Mouse (Mus musculus) hindbrain, embryonic 15.5 days (tissue): Measurements from ENCODE around the gene Tnfrsf13c. TPM values are rescaled to one million over a fixed set of nuclear protein-coding genes. Genes with fewer than 3 reads are reported as not detected.

Experiments
- ATAC-seq: fragments of 200-750 bp; cut with Nextera tagmentation; 2 replicates; pipeline ENCODE4 v1.8.0; 2017; ENCODE audit warnings: low read depth, moderate number of reproducible peaks, moderate TSS enrichment; ENCODE audit not compliant: low FRiP score
- H3K27ac ChIP-seq: fragments of 300-500 bp; sonication (generic); replicated peaks from 2 replicates; pipeline ENCODE4 v1.5.1; 2015; ENCODE audit warnings: mild to moderate bottlenecking, inconsistent platforms
- H3K27me3 ChIP-seq: fragments of 300-500 bp; sonication (generic); 2 replicates; pipeline ENCODE4 v1.6.1; 2015; ENCODE audit warnings: control low read depth, inconsistent platforms
- H3K36me3 ChIP-seq: fragments of 300-500 bp; sonication (generic); 2 replicates; pipeline ENCODE4 v1.6.1; 2015; ENCODE audit warnings: control low read depth, inconsistent platforms
- H3K4me1 ChIP-seq: fragments of 300-500 bp; sonication (generic); replicated peaks from 2 replicates; pipeline ENCODE4 v1.6.1; 2015; ENCODE audit warnings: control low read depth, inconsistent platforms
- H3K4me2 ChIP-seq: fragments of 300-500 bp; sonication (generic); 2 replicates; pipeline ENCODE4 v1.6.1; 2015; ENCODE audit warnings: moderate library complexity, mild to moderate bottlenecking, inconsistent platforms
- H3K4me3 ChIP-seq: fragments of 300-500 bp; sonication (generic); 2 replicates; pipeline ENCODE4 v1.5.1; 2015; ENCODE audit warnings: mild to moderate bottlenecking, inconsistent platforms
- H3K9ac ChIP-seq: fragments of 300-500 bp; sonication (generic); 2 replicates; pipeline ENCODE4 v1.6.1; 2015; ENCODE audit warnings: inconsistent platforms
- H3K9me3 ChIP-seq: fragments of 300-500 bp; sonication (generic); 2 replicates; pipeline ENCODE4 v1.6.1; 2016; ENCODE audit warnings: control low read depth, inconsistent platforms
- WGBS: fragments of 180-500 bp; shearing (Covaris S2); methylation state at CpG from one replicate; pipeline ENCODE4 v1.1.7; 2015; 5-methylcytosine and 5-hydroxymethylcytosine counted together
- polyA plus RNA-seq: library from polyadenylated mRNA; unstranded; fragments of >200 nt; fragmentation: Nextera tagmentation; extraction: Ambion mirVana; gene quantifications from 2 replicates; pipeline ENCODE4 v1.2.1, GENCODE M21; 2015

The Tnfrsf13c gene
- polyA plus RNA-seq, 1 experiment from 2014 or later: 0.69 TPM

DNA sequence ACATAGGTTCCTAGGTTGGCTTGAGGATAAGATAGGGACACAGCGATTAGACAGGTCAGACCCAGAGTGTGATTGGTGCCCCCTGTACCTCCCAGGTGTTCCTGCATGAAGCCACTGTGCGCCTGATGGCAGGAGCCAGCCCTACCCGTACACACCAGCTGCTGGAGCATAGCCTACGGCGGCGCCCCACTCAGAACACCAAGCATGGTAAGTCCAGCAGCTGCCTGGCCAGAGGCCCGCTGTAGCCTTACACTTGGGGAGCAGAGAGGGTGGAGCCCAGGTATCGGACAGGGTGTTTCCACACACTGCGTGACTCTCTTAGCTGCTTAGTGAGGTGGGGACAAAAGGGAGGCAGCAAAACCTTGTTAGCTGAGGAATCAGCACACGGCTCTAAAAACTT lies 21.1 kb downstream of the Tnfrsf13c start:
- Histone ChIP-seq H3K4me3 (no peak overlapping the region), H3K36me3 (peaks cover 67% of the 10 kb centered on the region), H3K9ac (no peak overlapping the region), H3K27me3 (peaks cover 16% of the 10 kb centered on the region), H3K4me1 (peaks cover 25% of the 10 kb centered on the region), H3K4me2 (no peak overlapping the region), H3K9me3 (no peaks in the 10 kb centered on the region), H3K27ac (no peak overlapping the region)
- ATAC-seq: no peak
- 91% methylated on average over 10 of the region's 10 CpGs for WGBS

- no peaks in the 10 kb centered on the region for H3K9me3 ChIP-seq
- H3K4me3 ChIP-seq: no peak overlapping the region
- peaks cover 76% of the 10 kb centered on the region for H3K36me3 ChIP-seq
- peaks cover 12% of the 10 kb centered on the region; the same call in 1 of the 2 replicates for H3K27me3 ChIP-seq
- no peak overlapping the region for H3K27ac ChIP-seq
- H3K4me1 ChIP-seq: peaks cover 16% of the 10 kb centered on the region
- no peak overlapping the region for H3K4me2 ChIP-seq
- WGBS: 91% methylated on average over 6 of the region's 6 CpGs
- H3K9ac ChIP-seq: no peak overlapping the region
- no peak for ATAC-seq
These were observed 22.1 kb downstream of the Tnfrsf13c start for GRCm38 (mm10) chr15:82202086-82202485.

DNA sequence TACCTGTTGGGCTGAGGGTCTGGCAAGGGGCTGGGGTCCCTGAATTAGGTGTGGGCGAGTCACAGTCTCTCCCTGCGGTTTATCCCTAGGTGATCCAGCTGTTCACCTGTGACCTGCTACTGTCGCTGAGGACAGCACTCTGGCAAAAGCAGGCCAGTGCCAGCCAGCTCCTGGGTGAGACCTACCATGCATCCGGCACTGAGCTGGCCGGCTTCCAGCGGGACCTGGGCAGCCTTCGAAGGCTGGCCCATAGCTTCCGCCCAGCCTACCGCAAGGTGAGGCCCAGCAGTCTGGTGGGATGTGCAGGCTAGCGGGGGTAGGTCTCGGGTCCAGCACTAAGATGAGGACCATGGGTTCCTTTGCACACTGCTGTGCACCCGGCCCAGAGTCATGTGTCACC lies 24.6 kb downstream of the Tnfrsf13c start:
- H3K4me2 ChIP-seq: no peak overlapping the region
- H3K27me3 ChIP-seq: no peaks in the 10 kb centered on the region
- H3K4me3 ChIP-seq: no peak overlapping the region
- no peak overlapping the region for H3K9ac ChIP-seq
- 91% methylated on average over 12 of the region's 12 CpGs for WGBS
- no peaks in the 10 kb centered on the region for H3K4me1 ChIP-seq
- peaks cover 92% of the 10 kb centered on the region for H3K36me3 ChIP-seq
- no peaks in the 10 kb centered on the region for H3K9me3 ChIP-seq
- no peak overlapping the region for H3K27ac ChIP-seq
- no peak for ATAC-seq

DNA sequence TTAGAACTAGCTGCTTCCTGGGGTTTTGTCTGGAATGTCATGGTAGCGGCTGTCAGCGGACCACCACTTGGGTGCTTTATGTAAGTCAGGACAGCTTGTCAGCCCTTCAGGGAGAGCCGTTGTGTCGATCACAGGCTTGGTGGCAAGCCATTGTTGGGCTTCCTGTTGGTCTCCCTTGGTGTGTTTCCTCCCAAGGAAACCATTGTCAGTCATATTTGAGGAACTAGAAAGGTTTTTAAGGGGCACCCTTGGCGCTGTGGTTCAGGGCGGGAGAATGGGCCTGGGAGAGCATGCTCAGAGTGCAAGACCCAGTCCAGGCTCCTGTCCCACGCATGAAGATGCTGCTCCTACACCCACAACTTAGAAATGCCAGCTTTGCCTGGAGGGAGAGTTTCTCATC lies 25.8 kb downstream of the Tnfrsf13c start:
- no peak for ATAC-seq
- no peak overlapping the region for H3K27ac ChIP-seq
- H3K4me2 ChIP-seq: no peak overlapping the region
- no peaks in the 10 kb centered on the region for H3K27me3 ChIP-seq
- peaks cover 93% of the 10 kb centered on the region for H3K36me3 ChIP-seq
- H3K4me1 ChIP-seq: no peaks in the 10 kb centered on the region
- H3K4me3 ChIP-seq: no peak overlapping the region
- H3K9me3 ChIP-seq: no peaks in the 10 kb centered on the region
- no peak overlapping the region for H3K9ac ChIP-seq
- WGBS: 90% methylated on average over 7 of the region's 7 CpGs

GRCm38 (mm10) chr15:82197937-82198336 lies 26.2 kb downstream of the Tnfrsf13c start:
- no peak for ATAC-seq
- H3K9ac ChIP-seq: no peak overlapping the region
- H3K9me3 ChIP-seq: no peaks in the 10 kb centered on the region
- H3K27me3 ChIP-seq: no peaks in the 10 kb centered on the region
- H3K36me3 ChIP-seq: peaks cover 93% of the 10 kb centered on the region
- H3K27ac ChIP-seq: no peak overlapping the region
- no peak overlapping the region for H3K4me3 ChIP-seq
- no peaks in the 10 kb centered on the region for H3K4me1 ChIP-seq
- H3K4me2 ChIP-seq: no peak overlapping the region
- WGBS: 94% methylated on average over 11 of the region's 11 CpGs

GRCm38 (mm10) chr15:82197246-82197750 lies 26.9 kb downstream of the Tnfrsf13c start:
- H3K4me1 ChIP-seq: no peaks in the 10 kb centered on the region
- H3K9ac ChIP-seq: no peak overlapping the region
- H3K27me3 ChIP-seq: no peaks in the 10 kb centered on the region
- WGBS: 93% methylated on average over 10 of the region's 10 CpGs
- peaks cover 94% of the 10 kb centered on the region for H3K36me3 ChIP-seq
- H3K4me2 ChIP-seq: no peak overlapping the region
- H3K4me3 ChIP-seq: no peak overlapping the region
- ATAC-seq: no peak
- no peaks in the 10 kb centered on the region for H3K9me3 ChIP-seq
- H3K27ac ChIP-seq: no peak overlapping the region

DNA sequence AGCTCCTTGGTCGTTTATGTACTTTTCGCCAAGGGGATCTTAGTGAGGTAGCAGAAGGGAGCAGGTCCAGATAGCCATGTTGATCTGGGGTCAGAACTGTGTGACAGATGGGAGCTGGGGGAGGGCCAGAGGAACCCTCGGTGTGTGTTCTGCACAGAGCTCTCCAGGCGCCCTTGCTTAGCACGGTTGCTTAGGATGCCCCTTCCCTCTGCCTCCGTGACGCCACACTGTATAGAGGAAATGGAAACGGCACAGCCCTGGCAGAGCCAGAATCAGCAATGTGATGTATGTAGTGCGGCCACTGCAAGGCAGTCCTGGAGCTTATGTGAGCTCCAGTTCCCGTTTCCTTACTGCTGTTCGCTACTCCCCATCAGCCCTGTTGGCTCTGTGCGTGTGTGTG lies 27.9 kb downstream of the Tnfrsf13c start:
- Histone ChIP-seq H3K27ac (no peak overlapping the region), H3K4me2 (no peak overlapping the region), H3K9me3 (no peaks in the 10 kb centered on the region), H3K27me3 (no peaks in the 10 kb centered on the region), H3K36me3 (peaks cover 94% of the 10 kb centered on the region), H3K9ac (no peak overlapping the region), H3K4me3 (no peak overlapping the region), H3K4me1 (no peaks in the 10 kb centered on the region)
- 83% methylated on average over 12 of the region's 12 CpGs for WGBS
- no peak for ATAC-seq

DNA sequence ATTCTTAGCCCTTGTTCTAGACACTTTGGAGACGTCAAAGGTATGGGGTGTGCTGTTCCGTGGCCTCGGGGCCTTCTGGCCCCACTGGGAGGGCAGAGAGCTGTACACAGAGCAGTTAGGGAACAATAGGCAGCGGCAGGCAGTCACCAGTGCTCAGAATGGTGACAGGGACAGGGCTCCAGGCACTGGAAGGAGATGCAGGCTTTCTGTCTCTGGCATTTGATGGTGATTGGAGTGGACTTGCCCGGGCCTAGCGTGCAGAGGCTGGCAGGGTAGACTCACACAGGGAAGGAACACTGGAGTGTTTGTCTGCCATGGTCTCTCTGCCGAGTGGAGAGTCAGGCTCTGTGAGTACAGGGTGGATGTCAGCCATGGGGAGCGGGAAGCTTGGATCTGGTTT lies 31.6 kb downstream of the Tnfrsf13c start:
- peaks cover 85% of the 10 kb centered on the region for H3K36me3 ChIP-seq
- 78% methylated on average over 8 of the region's 8 CpGs for WGBS
- no peak overlapping the region for H3K4me3 ChIP-seq
- H3K27me3 ChIP-seq: no peaks in the 10 kb centered on the region
- ATAC-seq: no peak
- H3K27ac ChIP-seq: no peak overlapping the region
- H3K4me2 ChIP-seq: no peak overlapping the region
- no peak overlapping the region for H3K9ac ChIP-seq
- H3K9me3 ChIP-seq: no peaks in the 10 kb centered on the region
- 0 out of 2 replicates have a peak, but pooled peaks cover 3% of the 10 kb centered on the region for H3K4me1 ChIP-seq

DNA sequence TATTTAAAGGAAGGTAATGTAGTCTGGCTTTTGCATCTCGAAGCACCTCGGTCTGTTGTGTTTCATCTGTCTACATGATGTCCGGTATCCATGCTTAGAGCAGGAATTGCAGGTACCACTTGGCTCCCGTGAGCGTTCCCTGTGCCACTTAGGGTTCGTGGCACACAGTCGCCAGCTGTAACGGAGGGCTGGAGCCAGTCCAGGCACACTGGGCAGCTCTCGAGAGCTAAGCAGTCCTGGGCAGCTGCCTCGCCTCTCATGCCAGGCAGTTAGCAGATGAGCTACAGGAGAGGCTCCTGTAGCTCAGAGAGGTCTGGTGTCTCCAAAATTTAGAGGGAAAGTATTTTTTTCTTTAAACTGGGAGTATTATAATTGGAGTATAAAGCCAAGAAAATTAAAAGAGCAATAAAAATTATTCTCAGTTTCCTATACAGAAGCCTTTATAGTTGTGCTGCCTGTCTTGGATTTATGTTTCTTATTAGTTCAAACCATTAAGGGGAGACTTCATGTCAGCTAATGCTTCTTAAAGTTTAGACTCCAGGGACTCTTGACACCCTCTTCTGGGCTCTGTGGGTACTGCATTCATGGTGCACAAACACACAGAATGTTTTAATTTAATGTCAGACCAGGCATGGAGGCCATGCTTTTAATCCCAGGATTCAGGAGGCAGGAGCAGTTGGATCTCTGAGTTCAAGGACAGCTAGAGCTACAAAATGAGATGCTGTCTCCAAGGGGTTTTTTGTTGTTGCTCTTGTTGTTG lies 35.5 kb downstream of the Tnfrsf13c start:
- Histone ChIP-seq H3K9ac (no peak overlapping the region), H3K4me2 (no peak overlapping the region), H3K36me3 (peaks cover 84% of the 10 kb centered on the region), H3K27me3 (no peaks in the 10 kb centered on the region), H3K9me3 (no peaks in the 10 kb centered on the region), H3K4me1 (0 out of 2 replicates have a peak, but pooled peaks cover 3% of the 10 kb centered on the region), H3K4me3 (no peak overlapping the region), H3K27ac (no peak overlapping the region)
- no peak for ATAC-seq
- WGBS: 80% methylated on average over 10 of the region's 10 CpGs

- no peak overlapping the region for H3K4me2 ChIP-seq
- H3K27ac ChIP-seq: no peak overlapping the region
- H3K27me3 ChIP-seq: no peaks in the 10 kb centered on the region
- H3K9me3 ChIP-seq: no peaks in the 10 kb centered on the region
- no peak for ATAC-seq
- peaks cover 82% of the 10 kb centered on the region for H3K36me3 ChIP-seq
- WGBS: 94% methylated on average over 1 of the region's 1 CpGs
- H3K4me3 ChIP-seq: no peak overlapping the region
- H3K9ac ChIP-seq: no peak overlapping the region
- 0 out of 2 replicates have a peak, but pooled peaks cover 3% of the 10 kb centered on the region for H3K4me1 ChIP-seq
These were observed 36.2 kb downstream of the Tnfrsf13c start for GRCm38 (mm10) chr15:82187924-82188323.

DNA sequence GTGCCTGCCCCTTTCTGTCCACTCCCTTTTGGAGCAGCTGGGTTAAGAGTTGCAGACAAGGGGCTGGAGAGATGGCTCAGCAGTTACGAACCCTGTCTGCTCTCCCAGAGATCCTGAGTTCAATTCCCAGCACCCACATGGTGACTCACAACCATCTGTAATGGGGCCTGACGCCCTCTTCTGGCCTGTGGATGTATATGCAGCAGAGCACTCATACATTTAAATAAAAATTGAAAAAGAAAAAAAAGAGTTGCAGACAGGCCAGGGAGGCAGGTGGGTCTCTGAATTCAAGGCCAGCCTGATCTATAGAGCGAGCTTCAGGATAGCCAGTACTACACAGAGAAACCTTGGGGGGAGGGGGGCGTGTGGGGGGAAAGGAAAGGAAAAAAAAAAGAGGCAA lies 36.8 kb downstream of the Tnfrsf13c start:
- no peaks in the 10 kb centered on the region for H3K9me3 ChIP-seq
- H3K4me3 ChIP-seq: no peak overlapping the region
- peaks cover 82% of the 10 kb centered on the region for H3K36me3 ChIP-seq
- H3K9ac ChIP-seq: no peak overlapping the region
- 0 out of 2 replicates have a peak, but pooled peaks cover 3% of the 10 kb centered on the region for H3K4me1 ChIP-seq
- H3K27ac ChIP-seq: no peak overlapping the region
- 96% methylated on average over 4 of the region's 4 CpGs for WGBS
- no peaks in the 10 kb centered on the region for H3K27me3 ChIP-seq
- no peak overlapping the region for H3K4me2 ChIP-seq
- no peak for ATAC-seq

- 91% methylated on average over 5 of the region's 5 CpGs for WGBS
- Histone ChIP-seq H3K4me3 (no peak overlapping the region), H3K27me3 (no peaks in the 10 kb centered on the region), H3K4me2 (no peak overlapping the region), H3K4me1 (0 out of 2 replicates have a peak, but pooled peaks cover 3% of the 10 kb centered on the region), H3K27ac (no peak overlapping the region), H3K9ac (no peak overlapping the region), H3K36me3 (peaks cover 83% of the 10 kb centered on the region), H3K9me3 (no peaks in the 10 kb centered on the region)
- ATAC-seq: no peak
These were observed 37.2 kb downstream of the Tnfrsf13c start for GRCm38 (mm10) chr15:82186931-82187330.
